Mouse (Mus musculus) lung, adult 2 months (tissue): ENCODE results near the gene Nub1. TPM values are rescaled to one million over a fixed set of nuclear protein-coding genes. Genes with fewer than 3 reads are reported as not detected.
A peak's percentile ranks its signal among the peaks of the same experiment; 100 is the strongest.

Source experiments
- DNase-seq: peaks from one replicate; pipeline ENCODE4 v3.0.0; 2022
- H3K4me1 ChIP-seq: fragments of 200-500 bp; 2 replicates; pipeline ENCODE4 v1.6.1; 2011; ENCODE audit warnings: low read length; ENCODE audit not compliant: control insufficient read depth, insufficient read depth
- H3K4me3 ChIP-seq: fragments of 200-500 bp; replicated peaks from 2 replicates; pipeline ENCODE3; 2011; ENCODE audit warnings: low read depth, mild to moderate bottlenecking, control low read depth, low read length; ENCODE audit errors: extremely low read depth
- CTCF ChIP-seq: fragments of 200-500 bp; IDR thresholded peaks from 2 replicates; pipeline ENCODE4 v1.5.1; 2011; ENCODE audit warnings: mild to moderate bottlenecking, low read length, control low read depth; ENCODE audit not compliant: insufficient read depth
- POLR2A ChIP-seq: fragments of 200-500 bp; IDR thresholded peaks from 2 replicates; pipeline ENCODE4 v1.6.1; 2011; ENCODE audit warnings: low read depth, mild to moderate bottlenecking, control low read depth, low read length, borderline replicate concordance; ENCODE audit errors: extremely low read depth
- WGBS: fragments of 180-500 bp; shearing (Covaris S2); methylation state at CpG from one replicate; pipeline ENCODE4 v1.1.7; 2018; 5-methylcytosine and 5-hydroxymethylcytosine counted together
- polyA plus RNA-seq: library from polyadenylated mRNA; depleted of rRNA; stranded (reverse); fragments of >200 nt; gene quantifications from 2 replicates; pipeline ENCODE4 v1.2.3, GENCODE M21; 2012; rRNA removed

Gene Nub1
- polyA plus RNA-seq, 1 experiment = 59.9 TPM

- TF ChIP-seq POLR2A (peak; percentile 59; the same call in 1 of the 2 replicates), CTCF (peak; percentile 56)
- Histone ChIP-seq H3K4me1 (peaks cover 4% of the 10 kb centered on the region; the same call in 1 of the 2 replicates), H3K4me3 (peak overlapping the region; percentile 83)
- peak; percentile 87 for DNase-seq
- WGBS = 2% methylated on average over 57 of the region's 59 CpGs
Measured at GRCm38 (mm10) chr5:24750321-24751304, 65.3 kb downstream of the Nub1 start.

- peak; percentile 54; the same call in 1 of the 2 replicates for TF ChIP-seq POLR2A
- no peak for TF ChIP-seq CTCF
- peak; percentile 45 for DNase-seq
- Histone ChIP-seq H3K4me3 (peak overlapping the region; percentile 83), H3K4me1 (peaks cover 4% of the 10 kb centered on the region; the same call in 1 of the 2 replicates)
- WGBS = 2% methylated on average over 25 of the region's 25 CpGs
Measured at GRCm38 (mm10) chr5:24751305-24752174, 66.2 kb downstream of the Nub1 start.

GRCm38 (mm10) chr5:24752175-24752498 lies 66.8 kb downstream of the Nub1 start:
- H3K4me3 ChIP-seq = peak overlapping the region; percentile 83
- H3K4me1 ChIP-seq = peaks cover 4% of the 10 kb centered on the region; the same call in 1 of the 2 replicates
- 4% methylated on average over 2 of the region's 2 CpGs for WGBS
- TF ChIP-seq CTCF (no peak), POLR2A (no peak)
- DNase-seq = no peak

GRCm38 (mm10) chr5:24756931-24757330 lies 71.6 kb downstream of the Nub1 start:
- no peak overlapping the region for H3K4me3 ChIP-seq
- TF ChIP-seq POLR2A (no peak), CTCF (no peak)
- WGBS = 68% methylated on average over 3 of the region's 3 CpGs
- H3K4me1 ChIP-seq = no peaks in the 10 kb centered on the region
- no peak for DNase-seq

- no peaks in the 10 kb centered on the region for H3K4me1 ChIP-seq
- TF ChIP-seq POLR2A = no peak
- 42% methylated on average over 18 of the region's 18 CpGs for WGBS
- H3K4me3 ChIP-seq = no peak within 1 kb of the TSS
- DNase-seq = no peak
Measured at GRCm38 (mm10) chr5:24757816-24758215, 72.5 kb downstream of the Nub1 start, which contains the start of gene Crygn. Gene Crygn, minus strand, starts transcription at chr5:24758008.

Other genes with a start within 250 kb of the Nub1 start
- gene Fastk, start 240.2 kb upstream of the Nub1 start, polyA plus RNA-seq = 187 and 234 TPM in 2 replicates
- 49.5 and 56.4 TPM in 2 replicates for gene Tmub1, start 237.7 kb upstream of the Nub1 start, polyA plus RNA-seq
- 127 TPM in 2 replicates for gene Agap3, start 233.4 kb upstream of the Nub1 start, polyA plus RNA-seq
- 0.02 TPM in 1 of 2 replicates, not detected in the other for gene Gbx1, start 158.3 kb upstream of the Nub1 start, polyA plus RNA-seq
- 2.2 and 4.9 TPM in 2 replicates for gene Asb10, start 144.6 kb upstream of the Nub1 start, polyA plus RNA-seq
- not detected in 2 replicates for gene 4931409K22Rik, start 128.7 kb upstream of the Nub1 start, polyA plus RNA-seq
- 43.6 and 48.7 TPM in 2 replicates for gene Abcf2, start 108.1 kb upstream of the Nub1 start, polyA plus RNA-seq
- gene Chpf2, start 98.8 kb upstream of the Nub1 start, polyA plus RNA-seq = 39.3 and 47.2 TPM in 2 replicates
- gene Smarcd3, start 61.1 kb upstream of the Nub1 start, polyA plus RNA-seq = 21.3 and 22.2 TPM in 2 replicates
- 2.6 and 3.4 TPM in 2 replicates for gene Wdr86, start 45.2 kb downstream of the Nub1 start, polyA plus RNA-seq
- gene Crygn, start 72.5 kb downstream of the Nub1 start, polyA plus RNA-seq = 0.27 and 0.28 TPM in 2 replicates
- 27.1 and 28.9 TPM in 2 replicates for gene Rheb, start 157.1 kb downstream of the Nub1 start, polyA plus RNA-seq